Mouse (Mus musculus): ENCODE measurements around the gene Llgl1. TPM values are rescaled to one million over a fixed set of nuclear protein-coding genes. Genes with fewer than 3 reads are reported as not detected.

The Llgl1 gene
- 10 to 100 TPM; 42.5 to 47.3 TPM for total RNA-seq (2021)
- long read RNA-seq, full-length matches to known transcripts, result 13 of 41 reads
- long read RNA-seq, partial matches to known transcripts, result 7 of 41 reads
- long read RNA-seq, other reads (novel, unspliced or antisense), result 21 of 41 reads

DNA sequence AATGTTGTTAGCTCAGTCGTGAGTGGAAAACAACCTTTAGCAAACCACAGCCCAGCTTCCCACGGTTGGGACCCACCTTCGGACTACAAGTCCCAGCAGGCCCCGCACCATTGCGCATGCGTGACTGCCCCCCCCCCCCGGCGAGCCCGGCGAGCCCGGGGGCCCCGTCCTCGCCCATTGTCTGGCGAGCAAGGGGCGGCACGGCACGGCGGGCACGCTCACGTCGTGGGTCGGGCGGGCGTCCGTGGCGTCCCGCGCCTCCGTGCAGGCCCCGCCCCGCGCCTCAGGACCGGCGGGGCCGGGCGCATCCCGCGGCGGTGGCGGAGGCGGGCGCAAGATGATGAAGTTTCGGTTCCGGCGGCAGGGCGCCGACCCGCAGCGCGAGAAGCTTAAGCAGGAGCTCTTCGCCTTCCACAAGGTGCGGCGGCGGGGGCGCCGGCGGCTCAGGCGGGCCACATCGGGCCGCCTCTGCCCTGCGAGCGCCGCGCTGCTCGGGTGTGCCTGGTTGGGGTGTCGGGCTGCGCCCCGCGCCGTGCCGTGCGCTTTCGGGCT is at the start of gene Llgl1:
TSS of gene Llgl1 (plus strand) at position 200 of the 552 bp plus-strand sequence.
- peak; percentile 74 to 86 for DNase-seq (ENCODE audit: low spot score in 2 of 2)

GRCm38 (mm10) chr11:60696165-60696564 is 3.4 kb upstream of the Llgl1 start:
- DNase-seq (ENCODE audit: low spot score in 2 of 2), result no peak

- DNase-seq (ENCODE audit: low spot score in 2 of 2), result no peak
Observed at GRCm38 (mm10) chr11:60697561-60697960, 2.0 kb upstream of the Llgl1 start.

- DNase-seq (ENCODE audit: low spot score in 2 of 2), result peak; percentile 44 to 55
Observed at GRCm38 (mm10) chr11:60698806-60699523, 558 bp upstream of the Llgl1 start.

- peak; percentile 4 to 13 for DNase-seq (ENCODE audit: low spot score in 2 of 2)
Observed at GRCm38 (mm10) chr11:60700320-60701185, 1.0 kb downstream of the Llgl1 start.

- peak; percentile 5 to 17 for DNase-seq (ENCODE audit: low spot score in 2 of 2)
Observed at GRCm38 (mm10) chr11:60701611-60702010, 2.1 kb downstream of the Llgl1 start.

DNA sequence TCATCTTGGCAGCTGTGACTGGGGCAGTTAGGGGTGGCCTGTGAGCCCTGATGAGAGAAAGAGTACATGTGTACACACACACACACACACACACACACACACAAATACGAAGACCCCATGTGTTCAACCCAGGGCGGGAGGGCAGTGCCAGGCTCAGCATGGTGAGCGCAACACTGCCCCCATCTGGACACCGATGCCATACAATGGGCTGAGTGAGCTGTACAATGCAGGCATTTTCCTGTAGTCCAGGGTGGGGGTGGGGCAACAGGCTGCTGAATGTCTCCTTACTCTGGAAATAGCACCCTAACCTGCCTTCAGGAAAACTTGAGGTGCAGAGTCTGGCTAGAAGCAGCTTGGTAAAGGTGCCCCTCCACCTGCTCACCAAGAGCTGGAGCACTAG is 3.6 kb downstream of the Llgl1 start:
- peak; percentile 78 to 81 for DNase-seq (ENCODE audit: low spot score in 2 of 2)

GRCm38 (mm10) chr11:60704023-60704880 is 4.7 kb downstream of the Llgl1 start:
- DNase-seq (ENCODE audit: low spot score in 2 of 2), result peak; percentile 8 to 13

- peak in 1 of 2 experiments; percentile 6 for DNase-seq (ENCODE audit: low spot score in 2 of 2)
Observed at GRCm38 (mm10) chr11:60705255-60705654, 5.7 kb downstream of the Llgl1 start.

- peak in 1 of 2 experiments; percentile 9 for DNase-seq (ENCODE audit: low spot score in 2 of 2)
Observed at GRCm38 (mm10) chr11:60706076-60706475, 6.6 kb downstream of the Llgl1 start.

- DNase-seq (ENCODE audit: low spot score in 2 of 2), result peak; percentile 5 to 8
Observed at GRCm38 (mm10) chr11:60706696-60707480, 7.4 kb downstream of the Llgl1 start.

GRCm38 (mm10) chr11:60707672-60708071 is 8.1 kb downstream of the Llgl1 start:
- peak; percentile 24 to 52 for DNase-seq (ENCODE audit: low spot score in 2 of 2)

GRCm38 (mm10) chr11:60708631-60709030 is 9.1 kb downstream of the Llgl1 start:
- peak in 1 of 2 experiments; percentile 8 for DNase-seq (ENCODE audit: low spot score in 2 of 2)

GRCm38 (mm10) chr11:60709481-60710465 is 10.2 kb downstream of the Llgl1 start:
- no peak for DNase-seq (ENCODE audit: low spot score in 2 of 2)

DNA sequence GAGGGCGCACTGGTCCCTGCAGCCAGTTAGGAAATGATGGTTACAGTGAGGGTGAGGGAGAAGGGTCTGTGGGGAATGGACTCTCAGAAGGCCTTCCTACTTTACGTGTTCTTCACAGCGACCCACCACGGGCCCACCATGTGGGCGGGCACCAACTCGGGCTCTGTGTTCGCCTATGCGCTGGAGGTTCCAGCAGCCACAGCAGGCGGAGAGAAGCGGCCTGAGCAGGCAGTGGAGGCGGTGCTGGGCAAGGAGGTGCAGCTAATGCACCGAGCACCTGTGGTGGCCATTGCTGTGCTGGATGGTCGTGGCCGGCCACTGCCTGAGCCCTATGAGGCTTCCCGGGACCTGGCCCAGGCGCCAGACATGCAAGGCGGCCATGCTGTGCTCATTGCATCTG is 11.7 kb downstream of the Llgl1 start:
- DNase-seq (ENCODE audit: low spot score in 2 of 2), result no peak

DNA sequence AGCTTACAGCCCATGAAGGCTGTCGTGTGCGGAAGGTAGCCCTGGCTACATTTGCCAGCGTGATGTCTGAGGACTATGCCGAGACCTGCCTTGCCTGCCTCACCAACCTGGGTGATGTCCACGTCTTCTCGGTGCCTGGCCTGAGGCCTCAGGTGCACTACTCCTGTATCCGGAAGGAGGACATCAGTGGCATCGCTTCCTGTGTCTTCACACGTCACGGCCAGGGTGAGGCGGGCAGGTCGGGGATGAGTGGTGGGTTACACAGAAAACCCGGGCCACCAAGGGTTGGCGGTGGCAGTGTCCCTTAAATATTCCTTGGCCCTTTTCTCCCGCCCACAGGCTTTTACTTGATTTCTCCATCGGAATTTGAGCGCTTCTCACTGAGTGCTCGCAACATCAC is 12.5 kb downstream of the Llgl1 start:
- DNase-seq (ENCODE audit: low spot score in 2 of 2), result no peak

GRCm38 (mm10) chr11:60712639-60713255 is 13.2 kb downstream of the Llgl1 start:
- DNase-seq (ENCODE audit: low spot score in 2 of 2), result no peak

DNA sequence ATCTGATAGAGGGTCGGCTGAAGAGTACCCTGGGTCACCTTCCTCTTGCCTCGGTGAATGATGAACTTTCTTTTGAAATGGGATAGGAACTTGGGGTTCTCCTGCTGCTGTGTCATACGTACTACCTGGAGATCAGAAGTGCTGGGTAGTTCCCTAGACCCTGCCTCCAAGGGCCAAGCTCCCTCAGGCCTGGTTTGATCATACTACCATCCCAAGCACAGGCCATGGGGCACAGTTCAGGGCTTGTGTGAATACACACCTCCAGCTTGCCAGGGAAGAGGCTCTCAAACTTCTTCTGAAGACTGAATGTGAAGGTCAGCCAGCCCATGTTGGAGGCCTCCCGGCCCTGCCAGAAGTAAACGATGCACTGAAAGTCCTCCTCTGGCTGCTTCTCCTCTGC is 16.3 kb downstream of the Llgl1 start:
- no peak for DNase-seq (ENCODE audit: low spot score in 2 of 2)
